Mouse (Mus musculus): ENCODE data around the gene Cacna1c.
A peak's percentile ranks its signal among the peaks of the same experiment; 100 is the strongest.

Gene Cacna1c

GRCm38 (mm10) chr6:119186658-119187057, 9.6 kb downstream of the Cacna1c start:
- Histone ChIP-seq H3K36me3 (ENCODE audit: insufficient read depth, low read length) (peaks cover 17% of the 10 kb centered on the region), H3K9me3 (ENCODE audit: low read length) (no peaks in the 10 kb centered on the region), H3K4me3 (replicated peaks; ENCODE audit: low read length) (no peak overlapping the region), H3K27me3 (ENCODE audit: insufficient read depth, low read length) (no peaks in the 10 kb centered on the region), H3K4me1 (replicated peaks; ENCODE audit: low read depth, low read length) (no peaks in the 10 kb centered on the region)
- peak; percentile 18; the same call in 1 of the 2 replicates for TF ChIP-seq CTCF (conservative IDR thresholded peaks at IDR 0.05; ENCODE audit: low read length)
- no peak for TF ChIP-seq POU5F1 (IDR thresholded peaks at IDR 0.05; ENCODE audit: borderline replicate concordance, low read length)

DNA sequence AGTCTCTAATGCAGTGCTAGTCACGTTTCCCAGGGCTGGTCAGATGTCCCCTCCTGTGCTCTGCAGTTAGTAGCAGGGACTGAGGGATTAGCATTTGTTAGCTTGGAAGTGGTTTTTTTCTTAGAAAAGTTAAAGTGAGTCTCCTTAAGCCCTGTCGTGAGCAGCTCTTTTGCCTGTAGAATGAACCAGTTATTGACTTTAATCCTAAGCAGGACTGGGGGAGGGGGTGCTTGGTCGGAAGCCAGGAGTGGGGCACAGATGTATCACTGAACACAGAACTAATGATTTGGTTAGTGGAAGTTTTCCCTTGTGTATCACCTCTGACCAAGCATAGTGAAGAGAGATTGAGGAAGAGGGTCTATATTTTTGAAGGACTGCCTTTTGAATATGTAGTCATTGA, 12.4 kb downstream of the Cacna1c start:
- no peak overlapping the region for H3K4me3 ChIP-seq (replicated peaks; ENCODE audit: low read length)
- H3K36me3 ChIP-seq (ENCODE audit: insufficient read depth, low read length): peaks cover 12% of the 10 kb centered on the region
- TF ChIP-seq NANOG (IDR thresholded peaks at IDR 0.05; ENCODE audit: borderline replicate concordance, low read length) (no peak), CTCF (conservative IDR thresholded peaks at IDR 0.05; ENCODE audit: low read length) (no peak), POU5F1 (IDR thresholded peaks at IDR 0.05; ENCODE audit: borderline replicate concordance, low read length) (no peak)
- H3K9me3 ChIP-seq (ENCODE audit: low read length): no peaks in the 10 kb centered on the region
- peaks cover 10% of the 10 kb centered on the region for H3K4me1 ChIP-seq (replicated peaks; ENCODE audit: low read depth, low read length)
- H3K27me3 ChIP-seq (ENCODE audit: insufficient read depth, low read length): no peaks in the 10 kb centered on the region

GRCm38 (mm10) chr6:119182211-119182610, 14.0 kb downstream of the Cacna1c start:
- Histone ChIP-seq H3K27me3 (ENCODE audit: insufficient read depth, low read length) (no peaks in the 10 kb centered on the region), H3K4me1 (replicated peaks; ENCODE audit: low read depth, low read length) (peaks cover 18% of the 10 kb centered on the region), H3K4me3 (replicated peaks; ENCODE audit: low read length) (no peak overlapping the region), H3K9me3 (ENCODE audit: low read length) (no peaks in the 10 kb centered on the region), H3K36me3 (ENCODE audit: insufficient read depth, low read length) (peaks cover 12% of the 10 kb centered on the region)
- TF ChIP-seq CTCF (conservative IDR thresholded peaks at IDR 0.05; ENCODE audit: low read length) (no peak), POU5F1 (IDR thresholded peaks at IDR 0.05; ENCODE audit: borderline replicate concordance, low read length) (no peak)

GRCm38 (mm10) chr6:119180188-119180587, 16.0 kb downstream of the Cacna1c start:
- Histone ChIP-seq H3K4me3 (replicated peaks; ENCODE audit: low read length) (no peak overlapping the region), H3K27me3 (ENCODE audit: insufficient read depth, low read length) (no peaks in the 10 kb centered on the region), H3K9me3 (ENCODE audit: low read length) (no peaks in the 10 kb centered on the region), H3K4me1 (replicated peaks; ENCODE audit: low read depth, low read length) (peaks cover 32% of the 10 kb centered on the region), H3K36me3 (ENCODE audit: insufficient read depth, low read length) (peaks cover 12% of the 10 kb centered on the region)
- no peak for TF ChIP-seq POU5F1 (IDR thresholded peaks at IDR 0.05; ENCODE audit: borderline replicate concordance, low read length)

- Histone ChIP-seq H3K4me3 (replicated peaks; ENCODE audit: low read length) (no peak overlapping the region), H3K9me3 (ENCODE audit: low read length) (no peaks in the 10 kb centered on the region), H3K27me3 (ENCODE audit: insufficient read depth, low read length) (no peaks in the 10 kb centered on the region), H3K4me1 (replicated peaks; ENCODE audit: low read depth, low read length) (peaks cover 37% of the 10 kb centered on the region), H3K36me3 (ENCODE audit: insufficient read depth, low read length) (0 out of 2 replicates have a peak, but pooled peaks cover 2% of the 10 kb centered on the region)
- TF ChIP-seq CTCF (conservative IDR thresholded peaks at IDR 0.05; ENCODE audit: low read length) (no peak), NANOG (IDR thresholded peaks at IDR 0.05; ENCODE audit: borderline replicate concordance, low read length) (no peak), POU5F1 (IDR thresholded peaks at IDR 0.05; ENCODE audit: borderline replicate concordance, low read length) (no peak)
Measured at GRCm38 (mm10) chr6:119177101-119177500, 19.1 kb downstream of the Cacna1c start.

GRCm38 (mm10) chr6:119176103-119176502, 20.1 kb downstream of the Cacna1c start:
- H3K9me3 ChIP-seq (ENCODE audit: low read length): no peaks in the 10 kb centered on the region
- peaks cover 37% of the 10 kb centered on the region for H3K4me1 ChIP-seq (replicated peaks; ENCODE audit: low read depth, low read length)
- 0 out of 2 replicates have a peak, but pooled peaks cover 2% of the 10 kb centered on the region for H3K36me3 ChIP-seq (ENCODE audit: insufficient read depth, low read length)
- peak overlapping the region; percentile 98 for H3K4me3 ChIP-seq (replicated peaks; ENCODE audit: low read length)
- no peaks in the 10 kb centered on the region for H3K27me3 ChIP-seq (ENCODE audit: insufficient read depth, low read length)
- no peak for TF ChIP-seq CTCF (conservative IDR thresholded peaks at IDR 0.05; ENCODE audit: low read length)
- no peak for TF ChIP-seq NANOG (IDR thresholded peaks at IDR 0.05; ENCODE audit: borderline replicate concordance, low read length)
- TF ChIP-seq POU5F1 (IDR thresholded peaks at IDR 0.05; ENCODE audit: borderline replicate concordance, low read length): no peak

DNA sequence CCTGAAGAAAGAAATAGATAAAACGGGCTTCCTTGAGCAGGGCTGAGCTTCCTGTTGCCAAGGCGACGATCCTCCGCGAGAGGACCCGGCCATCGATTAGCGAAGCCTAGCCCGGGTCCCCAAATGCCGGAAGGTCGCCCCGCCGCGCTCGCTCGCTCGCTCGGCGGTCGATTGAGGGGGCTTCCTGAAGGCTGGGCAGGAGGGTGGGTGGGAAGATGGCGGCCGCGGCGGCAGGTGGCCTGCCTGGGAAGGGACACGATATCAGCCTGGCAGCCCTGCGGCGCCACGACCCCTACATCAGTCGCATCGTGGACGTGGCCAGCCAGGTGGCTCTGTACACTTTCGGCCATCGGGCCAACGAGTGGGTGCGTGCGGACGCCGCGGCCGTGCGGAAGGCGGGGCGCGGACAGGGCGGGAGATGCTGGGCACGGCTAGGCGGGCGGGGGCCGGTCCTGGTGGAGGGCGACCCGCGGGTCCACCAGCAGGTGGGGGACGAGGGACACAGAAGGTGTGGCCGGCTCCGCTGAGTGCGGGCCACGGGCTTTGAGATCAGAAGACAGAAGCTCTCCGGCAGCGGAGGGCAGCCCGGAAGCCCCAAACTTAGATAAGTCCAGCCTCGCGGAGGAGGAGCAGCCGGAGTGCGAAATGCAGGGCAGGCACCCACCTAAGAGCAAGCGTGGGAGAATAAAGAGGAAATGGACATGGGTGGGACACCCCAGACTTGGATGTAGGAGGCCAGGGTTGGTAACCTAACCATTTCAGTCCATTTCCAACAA, 21.0 kb downstream of the Cacna1c start, which contains the start of gene Dcp1b:
Gene Dcp1b (plus strand): TSS at position 176 of the 776 bp plus-strand sequence.
- Histone ChIP-seq H3K9me3 (ENCODE audit: low read length) (no peaks in the 10 kb centered on the region), H3K4me1 (replicated peaks; ENCODE audit: low read depth, low read length) (peaks cover 37% of the 10 kb centered on the region), H3K27me3 (ENCODE audit: insufficient read depth, low read length) (no peaks in the 10 kb centered on the region), H3K36me3 (ENCODE audit: insufficient read depth, low read length) (0 out of 2 replicates have a peak, but pooled peaks cover 2% of the 10 kb centered on the region), H3K4me3 (replicated peaks; ENCODE audit: low read length) (peak within 1 kb of the TSS; percentile 98)
- TF ChIP-seq NANOG (IDR thresholded peaks at IDR 0.05; ENCODE audit: borderline replicate concordance, low read length) (no peak), POU5F1 (IDR thresholded peaks at IDR 0.05; ENCODE audit: borderline replicate concordance, low read length) (no peak), CTCF (conservative IDR thresholded peaks at IDR 0.05; ENCODE audit: low read length) (no peak)

DNA sequence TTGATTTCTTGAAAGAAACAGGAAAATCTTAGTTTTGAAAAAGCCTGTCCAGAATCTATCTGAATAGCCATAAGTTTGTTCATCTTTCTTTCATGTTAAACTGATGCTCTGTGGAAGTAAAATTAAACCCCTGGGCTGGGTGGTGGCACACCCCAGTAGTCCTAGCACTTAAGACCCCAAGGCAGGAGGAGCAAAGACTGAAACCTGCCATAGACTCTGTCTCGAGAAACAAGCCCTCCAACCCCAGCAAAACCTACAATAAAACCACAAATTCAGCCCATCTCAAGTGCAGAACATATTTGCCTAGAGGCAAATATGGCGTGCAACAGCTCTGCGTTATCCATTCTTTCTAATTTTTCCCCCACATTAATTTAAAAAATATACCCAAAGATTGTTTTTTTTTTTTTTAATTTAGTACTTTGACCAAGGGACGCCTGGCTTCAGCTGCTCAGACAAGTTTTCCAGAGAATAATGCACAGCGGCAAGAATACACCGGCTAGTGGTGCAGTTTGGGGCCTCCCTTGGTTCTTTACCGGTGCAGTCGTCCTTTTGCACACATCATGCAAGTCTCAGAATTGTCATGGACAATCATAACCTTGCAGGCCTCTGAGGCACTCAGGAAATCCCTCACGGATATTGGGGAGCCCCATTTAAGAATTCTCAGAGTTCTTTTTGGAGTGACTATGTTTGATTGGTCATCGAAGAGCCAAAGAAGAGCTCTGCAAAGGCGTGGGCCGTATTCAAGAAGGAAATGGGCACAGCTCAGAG, 21.7 kb downstream of the Cacna1c start:
- TF ChIP-seq NANOG (IDR thresholded peaks at IDR 0.05; ENCODE audit: borderline replicate concordance, low read length) (no peak), CTCF (conservative IDR thresholded peaks at IDR 0.05; ENCODE audit: low read length) (no peak), POU5F1 (IDR thresholded peaks at IDR 0.05; ENCODE audit: borderline replicate concordance, low read length) (no peak)

More for the DNA sequence above, 21.7 kb downstream of the Cacna1c start:
- peaks cover 31% of the 10 kb centered on the region for H3K4me1 ChIP-seq (replicated peaks; ENCODE audit: low read depth, low read length)
- no peaks in the 10 kb centered on the region for H3K36me3 ChIP-seq (ENCODE audit: insufficient read depth, low read length)
- H3K27me3 ChIP-seq (ENCODE audit: insufficient read depth, low read length): no peaks in the 10 kb centered on the region
- H3K9me3 ChIP-seq (ENCODE audit: low read length): no peaks in the 10 kb centered on the region
- H3K4me3 ChIP-seq (replicated peaks; ENCODE audit: low read length): peak overlapping the region; percentile 98
